Mouse (Mus musculus): ENCODE measurements around the gene Cdh4.

DNA sequence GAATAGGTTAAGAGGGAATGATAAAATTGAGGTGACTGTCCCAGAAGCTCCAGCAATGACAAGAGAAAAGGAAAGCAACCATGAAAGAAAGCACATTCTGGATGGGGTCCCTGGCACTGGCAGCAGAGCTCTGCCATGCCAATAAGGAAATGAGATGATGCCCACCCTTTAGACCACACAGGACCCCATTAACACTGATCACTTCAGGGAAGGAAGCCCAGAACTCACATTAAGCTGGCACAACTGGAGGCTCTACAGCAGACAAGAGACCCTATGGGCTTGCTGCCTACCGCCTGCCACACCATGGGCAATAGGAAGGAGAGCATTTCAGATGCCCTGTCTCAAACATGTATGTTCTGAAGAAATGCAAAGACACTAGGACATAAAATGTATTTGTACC, 499.5 kb downstream of the Cdh4 start:
- TF ChIP-seq CTCF (IDR thresholded peaks at IDR 0.05; ENCODE audit: borderline replicate concordance, extremely low read depth, insufficient read depth, insufficient read length): no peak
- TF ChIP-seq POLR2A (IDR thresholded peaks at IDR 0.05; ENCODE audit: borderline replicate concordance, extremely low read depth, insufficient read depth, insufficient read length, poor library complexity, severe bottlenecking): no peak

All from brain, embryonic 14.5 days (tissue).